Mouse (Mus musculus) granulocyte monocyte progenitor cell, adult 5-6 weeks (primary cell): ENCODE data around the gene Mrs2. TPM values are rescaled to one million over a fixed set of nuclear protein-coding genes. Genes with fewer than 3 reads are reported as not detected.

Source experiments
- ATAC-seq: replicated peaks from 2 replicates; pipeline ENCODE4 v1.8.0; 2016; ENCODE audit warnings: mild to moderate bottlenecking, moderate TSS enrichment, inconsistent platforms; ENCODE audit not compliant: poor library complexity, severe bottlenecking
- total RNA-seq, 2 experiments: library from RNA; stranded (forward) in 1 of 2; stranded (reverse) in 1 of 2; fragments of 200-712, 200-1000 nt in 1 of 2; fragments of >200 nt in 1 of 2; fragmentation: Nextera tagmentation in 1 of 2; gene quantifications; 2 replicates each; pipeline ENCODE4 v1.2.3; 2014 to 2017

Gene Mrs2
- total RNA-seq (2014; fragmentation: Nextera tagmentation) (28.2 and 36.5 TPM in 2 replicates), total RNA-seq (2017) (11.7 and 12.8 TPM in 2 replicates)

GRCm38 (mm10) chr13:25019793-25020539 is at the start of gene Mrs2:
Gene Mrs2, minus strand, starts transcription at chr13:25020379.
- peak; percentile 84 for ATAC-seq

- ATAC-seq: no peak
Measured at GRCm38 (mm10) chr13:25069765-25070164, 49.6 kb upstream of the Mrs2 start.

GRCm38 (mm10) chr13:25067183-25067582 is 47.0 kb upstream of the Mrs2 start:
- ATAC-seq: no peak

- ATAC-seq: no peak
Measured at GRCm38 (mm10) chr13:25066659-25067058, 46.5 kb upstream of the Mrs2 start.

- ATAC-seq: peak; percentile 38
Measured at GRCm38 (mm10) chr13:25055873-25056667, 35.9 kb upstream of the Mrs2 start, which contains the start of gene Dcdc2a. Gene Dcdc2a, plus strand, starts transcription at chr13:25056004.

- ATAC-seq: peak; percentile 54
Measured at GRCm38 (mm10) chr13:25055111-25055554, 35.0 kb upstream of the Mrs2 start.

- no peak for ATAC-seq
Measured at GRCm38 (mm10) chr13:25052671-25053070, 32.5 kb upstream of the Mrs2 start.

- ATAC-seq: no peak
Measured at GRCm38 (mm10) chr13:25039488-25039887, 19.3 kb upstream of the Mrs2 start.

- no peak for ATAC-seq
Measured at GRCm38 (mm10) chr13:25027114-25027425, 6.9 kb upstream of the Mrs2 start.

GRCm38 (mm10) chr13:25026409-25027113 is 6.4 kb upstream of the Mrs2 start:
- ATAC-seq: no peak

- ATAC-seq: no peak
Measured at GRCm38 (mm10) chr13:25024655-25025054, 4.5 kb upstream of the Mrs2 start.

- ATAC-seq: no peak
Measured at GRCm38 (mm10) chr13:25023129-25023528, 3.0 kb upstream of the Mrs2 start.

- ATAC-seq: no peak
Measured at GRCm38 (mm10) chr13:25022386-25022785, 2.2 kb upstream of the Mrs2 start.

GRCm38 (mm10) chr13:25020540-25020892 is 337 bp upstream of the Mrs2 start:
- no peak for ATAC-seq

GRCm38 (mm10) chr13:25018316-25018715 is 1.9 kb downstream of the Mrs2 start:
- no peak for ATAC-seq

GRCm38 (mm10) chr13:25007115-25007514 is 13.1 kb downstream of the Mrs2 start:
- peak; percentile 68 for ATAC-seq

- peak; percentile 56 for ATAC-seq
Measured at GRCm38 (mm10) chr13:25002965-25003364, 17.2 kb downstream of the Mrs2 start.

GRCm38 (mm10) chr13:24999538-24999937 is 20.6 kb downstream of the Mrs2 start:
- no peak for ATAC-seq

GRCm38 (mm10) chr13:24993160-24993559 is 27.0 kb downstream of the Mrs2 start:
- ATAC-seq: 0 out of 2 replicates have a peak, but pooled peaks have one; percentile 21

GRCm38 (mm10) chr13:24989006-24989405 is 31.2 kb downstream of the Mrs2 start:
- ATAC-seq: 0 out of 2 replicates have a peak, but pooled peaks have one; percentile 12

- peak; percentile 87 for ATAC-seq
Measured at GRCm38 (mm10) chr13:24988391-24988790, 31.8 kb downstream of the Mrs2 start.
